Mouse (Mus musculus): ENCODE data around the gene Fam219a. TPM values are rescaled to one million over a fixed set of nuclear protein-coding genes. Genes with fewer than 3 reads are reported as not detected.

Gene Fam219a
- polyA plus RNA-seq, 1 experiment = 16.3 TPM

DNA sequence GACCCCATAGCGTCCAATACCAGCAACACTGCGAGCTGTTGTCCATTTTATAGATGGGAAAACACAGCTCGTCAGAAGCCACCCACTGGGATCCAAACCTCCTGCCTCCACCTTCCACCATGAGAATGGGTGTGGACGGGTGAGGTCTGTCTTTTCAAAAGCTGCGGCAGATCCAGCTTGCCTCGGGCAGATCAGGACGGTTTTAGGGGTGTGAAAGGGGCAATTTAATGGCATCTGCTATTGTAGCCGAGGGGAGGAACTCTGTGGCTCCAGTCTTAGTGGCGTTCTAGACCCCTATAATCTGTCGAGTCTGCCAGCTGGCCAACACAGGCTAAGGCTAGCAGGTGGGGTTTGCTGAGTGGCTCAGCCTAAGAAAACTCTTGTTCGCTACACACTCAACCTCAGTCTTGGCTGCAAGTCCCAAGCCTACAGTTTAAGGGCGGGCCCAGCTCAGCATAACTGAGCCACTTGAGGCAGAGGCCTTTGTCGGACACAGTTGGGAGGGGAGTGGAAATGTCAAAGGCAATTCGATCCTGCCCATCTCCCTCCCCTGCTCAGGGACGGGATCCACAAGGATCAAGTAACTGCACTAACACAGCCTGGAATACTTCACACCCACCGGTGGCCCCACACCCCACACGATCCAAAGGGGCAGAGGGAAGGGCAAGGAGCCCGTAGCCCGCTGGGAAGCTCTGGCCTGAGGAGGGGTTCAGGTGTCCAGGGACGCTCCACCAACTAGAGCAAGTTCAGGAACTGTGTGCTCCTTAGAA lies 67.0 kb downstream of the Fam219a start:
- H3K36me3 ChIP-seq (ENCODE audit: control insufficient read depth, insufficient read depth, low read length) = no peaks in the 10 kb centered on the region
- H3K27ac ChIP-seq (ENCODE audit: insufficient read depth, low read length) = no peak overlapping the region
- peaks cover 19% of the 10 kb centered on the region for H3K4me1 ChIP-seq (ENCODE audit: control insufficient read depth, insufficient read depth, insufficient read length)
- TF ChIP-seq CTCF (IDR thresholded peaks at IDR 0.05; ENCODE audit: extremely low read depth, insufficient read depth, insufficient read length, insufficient replicate concordance) (no peak), POLR2A (IDR thresholded peaks at IDR 0.05; ENCODE audit: low read depth, low read length) (no peak)
- WGBS = 26% methylated on average over 20 of the region's 20 CpGs
- peaks cover 12% of the 10 kb centered on the region for H3K27me3 ChIP-seq (ENCODE audit: control insufficient read depth, insufficient read depth, low read length)
- H3K4me3 ChIP-seq (ENCODE audit: extremely low read depth, insufficient read depth, insufficient read length) = peak overlapping the region; percentile 41; the same call in 1 of the 2 replicates
- no peak for DNase-seq (ENCODE audit: low read depth in 1 of 2, low spot score in 2 of 2)

DNA sequence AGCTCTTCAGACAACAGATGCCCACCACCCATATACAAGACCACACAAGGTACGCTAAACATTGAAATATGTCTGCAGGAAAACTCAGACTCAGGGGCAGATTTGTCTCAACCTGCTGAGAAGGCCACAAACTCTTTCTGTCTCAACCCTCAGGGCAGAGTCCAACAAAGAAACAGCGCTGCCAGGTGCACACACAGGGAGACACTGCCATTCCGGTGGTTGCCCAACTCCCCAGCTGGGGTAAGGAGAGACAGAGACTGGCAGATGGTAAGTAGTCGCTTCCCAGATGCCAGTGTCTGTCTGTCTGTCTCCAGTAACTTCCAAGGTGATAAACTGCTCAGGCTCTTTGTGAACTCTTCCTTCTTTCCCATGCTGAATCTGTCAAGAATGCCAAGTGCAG lies 68.6 kb downstream of the Fam219a start:
- peaks cover 10% of the 10 kb centered on the region for H3K27me3 ChIP-seq (ENCODE audit: control insufficient read depth, insufficient read depth, low read length)

DNA sequence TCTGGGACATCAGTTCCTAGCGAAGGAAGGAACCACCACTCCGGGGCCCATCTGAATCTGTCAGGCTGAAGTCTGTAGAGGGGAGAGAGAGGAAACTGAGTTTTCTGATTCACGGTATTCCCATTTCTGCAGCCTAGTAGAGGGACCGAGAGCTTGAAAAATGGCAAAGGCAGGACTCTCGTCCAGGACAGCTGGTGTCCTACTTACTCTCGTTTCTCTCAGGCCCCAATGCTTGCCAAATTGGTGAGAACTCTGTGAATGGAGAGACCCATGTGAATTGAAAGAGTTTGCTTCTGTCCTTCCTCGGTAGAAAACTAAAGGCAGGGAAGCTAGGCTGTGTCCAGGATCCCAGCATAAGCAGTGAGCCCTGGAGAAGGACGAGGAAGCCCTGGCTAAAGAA lies 69.7 kb downstream of the Fam219a start:
- Histone ChIP-seq H3K36me3 (ENCODE audit: control insufficient read depth, insufficient read depth, low read length) (no peaks in the 10 kb centered on the region), H3K4me3 (ENCODE audit: extremely low read depth, insufficient read depth, insufficient read length) (no peak overlapping the region), H3K4me1 (ENCODE audit: control insufficient read depth, insufficient read depth, insufficient read length) (peaks cover 10% of the 10 kb centered on the region), H3K27me3 (ENCODE audit: control insufficient read depth, insufficient read depth, low read length) (peaks cover 10% of the 10 kb centered on the region), H3K27ac (ENCODE audit: insufficient read depth, low read length) (no peak overlapping the region)
- WGBS = 73% methylated on average over 8 of the region's 8 CpGs
- no peak for DNase-seq (ENCODE audit: low read depth in 1 of 2, low spot score in 2 of 2)
- TF ChIP-seq CTCF (IDR thresholded peaks at IDR 0.05; ENCODE audit: extremely low read depth, insufficient read depth, insufficient read length, insufficient replicate concordance) (no peak), POLR2A (IDR thresholded peaks at IDR 0.05; ENCODE audit: low read depth, low read length) (no peak)

More for the DNA sequence above, 68.6 kb downstream of the Fam219a start:
- TF ChIP-seq CTCF (IDR thresholded peaks at IDR 0.05; ENCODE audit: extremely low read depth, insufficient read depth, insufficient read length, insufficient replicate concordance) (no peak), POLR2A (IDR thresholded peaks at IDR 0.05; ENCODE audit: low read depth, low read length) (no peak)
- H3K4me3 ChIP-seq (ENCODE audit: extremely low read depth, insufficient read depth, insufficient read length) = no peak overlapping the region
- 79% methylated on average over 4 of the region's 4 CpGs for WGBS
- peaks cover 10% of the 10 kb centered on the region for H3K4me1 ChIP-seq (ENCODE audit: control insufficient read depth, insufficient read depth, insufficient read length)
- H3K36me3 ChIP-seq (ENCODE audit: control insufficient read depth, insufficient read depth, low read length) = no peaks in the 10 kb centered on the region
- DNase-seq (ENCODE audit: low read depth in 1 of 2, low spot score in 2 of 2) = no peak
- H3K27ac ChIP-seq (ENCODE audit: insufficient read depth, low read length) = no peak overlapping the region

DNA sequence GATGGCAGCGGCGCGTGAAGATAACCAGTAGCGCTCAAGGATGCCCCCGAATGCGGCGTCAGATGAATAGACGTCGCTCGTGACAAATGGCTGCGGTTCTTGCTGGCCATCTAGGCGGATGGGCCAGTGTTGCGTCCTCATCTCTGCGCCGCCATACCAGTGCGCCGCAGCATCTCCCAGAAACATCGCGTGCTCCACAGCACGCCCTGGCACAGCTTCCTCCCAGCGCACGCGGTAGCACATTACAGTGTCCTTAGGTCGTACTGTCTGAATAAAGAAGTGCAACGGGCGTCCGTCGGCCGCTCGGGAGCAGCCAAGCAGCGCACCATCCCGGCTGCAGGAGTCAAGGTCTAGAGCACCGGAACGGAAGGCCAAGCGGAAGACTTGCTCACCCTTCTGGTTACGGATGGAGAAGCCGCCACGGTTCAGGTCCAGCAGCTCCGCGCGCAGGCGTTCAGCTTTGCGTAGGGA lies 70.4 kb downstream of the Fam219a start:
- Histone ChIP-seq H3K27me3 (ENCODE audit: control insufficient read depth, insufficient read depth, low read length) (peaks cover 10% of the 10 kb centered on the region), H3K27ac (ENCODE audit: insufficient read depth, low read length) (no peak overlapping the region), H3K36me3 (ENCODE audit: control insufficient read depth, insufficient read depth, low read length) (no peaks in the 10 kb centered on the region), H3K4me3 (ENCODE audit: extremely low read depth, insufficient read depth, insufficient read length) (no peak overlapping the region), H3K4me1 (ENCODE audit: control insufficient read depth, insufficient read depth, insufficient read length) (peaks cover 10% of the 10 kb centered on the region)
- 7% methylated on average over 43 of the region's 43 CpGs for WGBS
- TF ChIP-seq POLR2A (IDR thresholded peaks at IDR 0.05; ENCODE audit: low read depth, low read length) (no peak), CTCF (IDR thresholded peaks at IDR 0.05; ENCODE audit: extremely low read depth, insufficient read depth, insufficient read length, insufficient replicate concordance) (no peak)
- no peak for DNase-seq (ENCODE audit: low read depth in 1 of 2, low spot score in 2 of 2)

DNA sequence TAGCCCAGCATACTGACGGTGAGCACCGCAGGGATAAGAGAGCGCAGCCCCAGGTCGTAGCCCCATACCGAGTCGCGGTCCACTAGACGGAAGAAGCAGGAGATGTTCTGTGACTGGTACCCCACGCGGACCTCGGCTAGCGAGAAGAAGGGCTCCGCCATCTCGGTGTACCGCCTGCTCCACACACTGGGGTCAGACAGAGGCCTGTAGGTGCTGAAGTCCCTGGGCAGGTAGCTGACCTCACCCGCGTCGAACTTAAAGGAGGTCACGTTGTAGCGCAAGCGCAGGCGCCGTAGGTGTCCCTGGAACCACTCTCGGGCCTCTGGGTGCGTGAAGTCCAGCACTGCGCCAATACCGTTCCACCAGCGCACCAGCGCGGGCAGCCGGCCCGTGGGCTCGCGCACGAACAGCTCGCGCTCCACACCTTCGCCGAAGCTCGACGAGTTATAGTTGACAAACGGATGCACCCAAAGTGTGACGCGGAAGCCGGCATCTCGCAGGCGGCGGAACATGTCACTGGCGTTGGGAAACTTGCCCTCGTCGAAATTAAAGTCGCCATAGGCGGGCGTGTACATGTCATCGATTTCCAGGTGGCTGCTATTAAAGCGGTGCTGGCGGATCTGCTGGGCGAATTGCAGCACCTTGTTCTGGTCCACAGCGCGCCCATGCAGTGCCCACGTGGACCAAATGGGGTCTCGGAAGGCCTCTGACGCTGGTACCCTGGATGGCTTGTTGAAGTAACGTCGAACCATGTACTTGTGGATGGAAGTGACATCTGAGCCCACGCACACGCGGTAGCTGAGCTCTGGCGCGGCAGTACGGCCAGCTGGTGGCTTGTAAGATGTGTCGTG lies 71.1 kb downstream of the Fam219a start:
- no peak for DNase-seq (ENCODE audit: low read depth in 1 of 2, low spot score in 2 of 2)
- WGBS = 11% methylated on average over 72 of the region's 72 CpGs

DNA sequence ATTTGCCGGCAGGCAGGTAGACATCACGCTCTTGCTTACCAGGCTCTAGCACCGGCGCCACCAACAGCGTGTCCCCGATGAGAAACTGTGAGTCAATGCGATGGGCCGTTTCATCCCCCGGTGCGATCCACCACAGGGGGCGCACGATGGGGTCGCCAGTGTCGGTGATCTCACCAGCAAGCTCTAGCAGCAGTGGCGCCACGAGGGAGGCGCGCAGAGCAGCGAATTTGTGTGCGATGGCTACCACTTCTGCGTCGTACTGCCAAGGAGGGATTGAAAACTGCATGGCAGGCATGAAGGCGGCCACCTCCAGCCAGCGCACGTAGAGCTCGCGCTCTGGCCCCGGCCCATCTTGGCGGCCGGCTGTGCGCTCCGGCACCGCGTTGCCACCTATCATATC lies 71.8 kb downstream of the Fam219a start:
- 9% methylated on average over 34 of the region's 34 CpGs for WGBS
- peaks cover 10% of the 10 kb centered on the region for H3K4me1 ChIP-seq (ENCODE audit: control insufficient read depth, insufficient read depth, insufficient read length)

More for the DNA sequence above, 71.1 kb downstream of the Fam219a start:
- H3K27me3 ChIP-seq (ENCODE audit: control insufficient read depth, insufficient read depth, low read length) = peaks cover 10% of the 10 kb centered on the region
- peaks cover 10% of the 10 kb centered on the region for H3K4me1 ChIP-seq (ENCODE audit: control insufficient read depth, insufficient read depth, insufficient read length)
- no peak overlapping the region for H3K27ac ChIP-seq (ENCODE audit: insufficient read depth, low read length)
- TF ChIP-seq CTCF (IDR thresholded peaks at IDR 0.05; ENCODE audit: extremely low read depth, insufficient read depth, insufficient read length, insufficient replicate concordance) (no peak), POLR2A (IDR thresholded peaks at IDR 0.05; ENCODE audit: low read depth, low read length) (no peak)
- no peak overlapping the region for H3K4me3 ChIP-seq (ENCODE audit: extremely low read depth, insufficient read depth, insufficient read length)
- no peaks in the 10 kb centered on the region for H3K36me3 ChIP-seq (ENCODE audit: control insufficient read depth, insufficient read depth, low read length)

More for the DNA sequence above, 71.8 kb downstream of the Fam219a start:
- DNase-seq (ENCODE audit: low read depth in 1 of 2, low spot score in 2 of 2) = no peak
- H3K36me3 ChIP-seq (ENCODE audit: control insufficient read depth, insufficient read depth, low read length) = no peaks in the 10 kb centered on the region
- no peak overlapping the region for H3K4me3 ChIP-seq (ENCODE audit: extremely low read depth, insufficient read depth, insufficient read length)
- H3K27me3 ChIP-seq (ENCODE audit: control insufficient read depth, insufficient read depth, low read length) = peaks cover 10% of the 10 kb centered on the region
- no peak overlapping the region for H3K27ac ChIP-seq (ENCODE audit: insufficient read depth, low read length)
- TF ChIP-seq CTCF (IDR thresholded peaks at IDR 0.05; ENCODE audit: extremely low read depth, insufficient read depth, insufficient read length, insufficient replicate concordance) (no peak), POLR2A (IDR thresholded peaks at IDR 0.05; ENCODE audit: low read depth, low read length) (no peak)
